Mouse (Mus musculus) lung, postnatal 0 days (tissue): Measurements from ENCODE around the gene Crygn. TPM values are rescaled to one million over a fixed set of nuclear protein-coding genes. Genes with fewer than 3 reads are reported as not detected.

Source experiments
- ATAC-seq: fragments of 200-750 bp; cut with Nextera tagmentation; 2 replicates; pipeline ENCODE4 v1.8.0; 2017; ENCODE audit warnings: moderate library complexity
- DNase-seq: peaks from one replicate; pipeline ENCODE4 v3.0.0-alpha.2; 2016; ENCODE audit warnings: low spot score
- H3K27ac ChIP-seq: fragments of 300-500 bp; sonication (generic); 2 replicates; pipeline ENCODE4 v1.5.1; 2014; ENCODE audit warnings: antibody characterized with exemption, mild to moderate bottlenecking, low read length, mixed read lengths
- H3K27me3 ChIP-seq: fragments of 300-500 bp; sonication (generic); replicated peaks from 2 replicates; pipeline ENCODE4 v1.6.1; 2014; ENCODE audit warnings: low read length, mixed read lengths; ENCODE audit not compliant: insufficient read depth
- H3K36me3 ChIP-seq: fragments of 300-500 bp; sonication (generic); 2 replicates; pipeline ENCODE4 v1.6.1; 2014; ENCODE audit warnings: low read length, mixed read lengths; ENCODE audit not compliant: insufficient read depth
- H3K4me1 ChIP-seq: fragments of 300-500 bp; sonication (generic); 2 replicates; pipeline ENCODE4 v1.6.1; 2014; ENCODE audit warnings: antibody characterized with exemption, low read depth, low read length, mixed read lengths; ENCODE audit not compliant: insufficient read depth
- H3K4me2 ChIP-seq: fragments of 300-500 bp; sonication (generic); replicated peaks from 2 replicates; pipeline ENCODE4 v1.6.1; 2014; ENCODE audit warnings: low read depth, mild to moderate bottlenecking, low read length, moderate library complexity, mixed read lengths
- H3K4me3 ChIP-seq: fragments of 300-500 bp; sonication (generic); 2 replicates; pipeline ENCODE4 v1.5.1; 2014; ENCODE audit warnings: low read depth, low read length
- H3K9ac ChIP-seq: fragments of 300-500 bp; sonication (generic); replicated peaks from 2 replicates; pipeline ENCODE4 v1.6.1; 2014; ENCODE audit warnings: low read depth, mild to moderate bottlenecking
- H3K9me3 ChIP-seq: fragments of 300-500 bp; sonication (generic); 2 replicates; pipeline ENCODE4 v1.6.1; 2016; ENCODE audit warnings: low read length, mixed read lengths
- CTCF ChIP-seq: IDR thresholded peaks from 2 replicates; pipeline ENCODE4 v1.5.1; 2016; ENCODE audit warnings: antibody characterized with exemption, mild to moderate bottlenecking
- EP300 ChIP-seq: IDR thresholded peaks from 2 replicates; pipeline ENCODE4 v1.6.1; 2016; ENCODE audit warnings: antibody characterized with exemption, mild to moderate bottlenecking, control low read depth
- WGBS: fragments of 180-500 bp; shearing (Covaris S2); extraction: QIAGEN DNeasy Blood & Tissue Kit; methylation state at CpG from one replicate; pipeline ENCODE4 v1.1.7; 2014; 5-methylcytosine and 5-hydroxymethylcytosine counted together
- polyA plus RNA-seq: library from polyadenylated mRNA; unstranded; fragments of >200 nt; fragmentation: Nextera tagmentation; extraction: Ambion mirVana; gene quantifications from 2 replicates; pipeline ENCODE4 v1.2.1, GENCODE M21; 2015

The Crygn gene
- polyA plus RNA-seq, 1 experiment from 2014 or later = 5.8 TPM

GRCm38 (mm10) chr5:24750321-24751304 lies 7.2 kb downstream of the Crygn start:
- Histone ChIP-seq H3K4me1 (no peaks in the 10 kb centered on the region; the same call in 1 of the 2 replicates), H3K9me3 (no peaks in the 10 kb centered on the region), H3K36me3 (no peaks in the 10 kb centered on the region), H3K4me2 (peak overlapping the region; percentile 89), H3K9ac (peak overlapping the region; percentile 87), H3K4me3 (peak overlapping the region; percentile 58), H3K27me3 (no peaks in the 10 kb centered on the region), H3K27ac (peak overlapping the region; percentile 96)
- 1% methylated on average over 44 of the region's 59 CpGs for WGBS
- peak; percentile 79 for ATAC-seq
- TF ChIP-seq CTCF = peak; percentile 93
- no peak for TF ChIP-seq EP300
- peak; percentile 95 for DNase-seq

- peak overlapping the region; percentile 96; the same call in 1 of the 2 replicates for H3K27ac ChIP-seq
- no peak overlapping the region for H3K9ac ChIP-seq
- TF ChIP-seq CTCF (no peak), EP300 (no peak)
- no peaks in the 10 kb centered on the region for H3K27me3 ChIP-seq
- 56% methylated on average over 5 of the region's 5 CpGs for WGBS
- no peaks in the 10 kb centered on the region for H3K9me3 ChIP-seq
- no peak for ATAC-seq
- 0 out of 2 replicates have a peak overlapping the region, but pooled peaks have one; percentile 58 for H3K4me3 ChIP-seq
- no peak for DNase-seq
- H3K4me1 ChIP-seq = no peaks in the 10 kb centered on the region; the same call in 1 of the 2 replicates
- H3K4me2 ChIP-seq = peak overlapping the region; percentile 89
- no peaks in the 10 kb centered on the region for H3K36me3 ChIP-seq
These were observed 8.1 kb downstream of the Crygn start for GRCm38 (mm10) chr5:24749731-24750130.

GRCm38 (mm10) chr5:24747533-24747932 lies 10.3 kb downstream of the Crygn start:
- no peak overlapping the region for H3K27ac ChIP-seq
- 30% methylated on average over 6 of the region's 6 CpGs for WGBS

GRCm38 (mm10) chr5:24743956-24744355 lies 13.9 kb downstream of the Crygn start:
- 85% methylated on average over 10 of the region's 10 CpGs for WGBS

More at GRCm38 (mm10) chr5:24747533-24747932, 10.3 kb downstream of the Crygn start:
- Histone ChIP-seq H3K4me2 (no peak overlapping the region), H3K4me1 (no peaks in the 10 kb centered on the region; the same call in 1 of the 2 replicates), H3K4me3 (no peak overlapping the region), H3K9ac (no peak overlapping the region), H3K27me3 (no peaks in the 10 kb centered on the region), H3K36me3 (no peaks in the 10 kb centered on the region), H3K9me3 (no peaks in the 10 kb centered on the region)
- no peak for DNase-seq
- TF ChIP-seq CTCF (no peak), EP300 (no peak)
- no peak for ATAC-seq

GRCm38 (mm10) chr5:24741172-24741885 lies 16.5 kb downstream of the Crygn start:
- 55% methylated on average over 15 of the region's 15 CpGs for WGBS
- H3K9me3 ChIP-seq = no peaks in the 10 kb centered on the region
- no peak overlapping the region for H3K27ac ChIP-seq
- H3K27me3 ChIP-seq = no peaks in the 10 kb centered on the region
- TF ChIP-seq CTCF (no peak), EP300 (no peak)
- H3K9ac ChIP-seq = no peak overlapping the region
- ATAC-seq (peak; percentile 37; the same call in 1 of the 2 replicates), DNase-seq (no peak)
- no peaks in the 10 kb centered on the region for H3K4me1 ChIP-seq
- H3K36me3 ChIP-seq = no peaks in the 10 kb centered on the region
- no peak overlapping the region for H3K4me2 ChIP-seq
- no peak overlapping the region for H3K4me3 ChIP-seq

More at GRCm38 (mm10) chr5:24743956-24744355, 13.9 kb downstream of the Crygn start:
- no peak for TF ChIP-seq EP300
- no peak for TF ChIP-seq CTCF
- Histone ChIP-seq H3K27me3 (no peaks in the 10 kb centered on the region), H3K9ac (no peak overlapping the region), H3K4me2 (no peak overlapping the region), H3K27ac (no peak overlapping the region), H3K9me3 (no peaks in the 10 kb centered on the region), H3K36me3 (no peaks in the 10 kb centered on the region), H3K4me1 (no peaks in the 10 kb centered on the region), H3K4me3 (no peak overlapping the region)
- DNase-seq (no peak), ATAC-seq (no peak)
